Mouse (Mus musculus) megakaryocyte, embryonic 14.5 days (primary cell): ENCODE measurements around the gene Cnrip1.

Source experiments
- FLI1 ChIP-seq: IDR thresholded peaks from 2 replicates; pipeline ENCODE4 v1.6.1; 2012; ENCODE audit warnings: low read length, inconsistent platforms, mixed read lengths
- GATA1 ChIP-seq: IDR thresholded peaks from 3 replicates; pipeline ENCODE4 v1.6.1; 2012; ENCODE audit warnings: mixed read lengths, low read length, inconsistent platforms, borderline replicate concordance

- no peak for TF ChIP-seq GATA1
- TF ChIP-seq FLI1: no peak
These were observed 75.0 kb downstream of the Cnrip1 start for GRCm38 (mm10) chr11:17126418-17126817.
